In genomic region chr13:60997600-60997999, GRCm38 (mm10) we compare ENCODE assay signal across 28 mouse cellular contexts. TPM values are rescaled to one million over a fixed set of nuclear protein-coding genes. Genes with fewer than 3 reads are reported as not detected.
DNase-seq lines count a peak whose midpoint lies in the region; ATAC-seq and TF ChIP-seq lines count a peak whose summit lies in the region.
"Had no signal": no experiment of that assay in that cellular context is flagged by ENCODE, and none has a peak within 500 bp of the region (broad histone marks: within the 10 kb centered on the region; RNA-seq: fewer than 3 reads in every experiment).

No protein-coding gene starts in this region.

- no peak for TF ChIP-seq EP300 in heart, adult 2 months (IDR thresholded peaks at IDR 0.05; ENCODE audit: insufficient read depth, low read depth, low read length)

- TF ChIP-seq CTCF in heart, adult 2 months (IDR thresholded peaks at IDR 0.05) = peak; percentile 33

- no peak for ATAC-seq in heart, embryonic 11.5 days (replicated peaks; ENCODE audit: insufficient number of reproducible peaks, low FRiP score, low TSS enrichment)
- ATAC-seq in common myeloid progenitor, adult 5-6 weeks (replicated peaks; ENCODE audit: low read depth, poor library complexity, severe bottlenecking) = 0 out of 2 replicates have a peak, but pooled peaks have one; percentile 65
- ATAC-seq in cerebellum, adult (ENCODE audit: insufficient number of reproducible peaks, low FRiP score, low TSS enrichment) = no peak
- ATAC-seq: hindbrain, postnatal 0 days; midbrain, embryonic 13.5 days had no signal

- TF ChIP-seq POLR2A in heart, adult 2 months (IDR thresholded peaks at IDR 0.05; ENCODE audit: insufficient read depth, low read depth, low read length) = no peak

- H3K9ac ChIP-seq in heart, adult 2 months (ENCODE audit: low read depth, low read length) = no peak overlapping the region
- H3K9ac ChIP-seq in heart, embryonic 11.5 days (ENCODE audit: low read depth, low read length) = no peak overlapping the region
- H3K9ac ChIP-seq: liver, embryonic 14.5 days; midbrain, embryonic 13.5 days; neural tube, embryonic 13.5 days had no signal

- DNase-seq in heart, adult 2 months = no peak
- DNase-seq in thymus, postnatal 14 days = peak; percentile 5
- no peak for DNase-seq in thymus, postnatal 25 days
- DNase-seq in cerebellum, adult 18-20 months = no peak
- DNase-seq: adrenal gland, adult 8-10 months; B cell, adult 2 months; cerebellum, adult 11 months; cerebellum, postnatal 36 days; gastrocnemius, postnatal 14 days; kidney, adult 2 months; kidney, postnatal 4 days; lung, postnatal 10 days; right cerebral cortex, adult 18-20 months had no signal

- WGBS in heart, adult 2 months = 36% methylated on average over 2 of the region's 2 CpGs
- WGBS in heart, embryonic 11.5 days (ENCODE audit: insufficient replicate concordance) = 55% methylated on average over 2 of the region's 2 CpGs

- H3K9me3 ChIP-seq in heart, embryonic 11.5 days (replicated peaks; ENCODE audit: control insufficient read depth, low read length) = peaks cover 2% of the 10 kb centered on the region; the same call in 1 of the 2 replicates

- no peaks in the 10 kb centered on the region for H3K36me3 ChIP-seq in heart, adult 2 months (ENCODE audit: control insufficient read depth, insufficient read depth, low read length)
- no peaks in the 10 kb centered on the region for H3K36me3 ChIP-seq in heart, embryonic 11.5 days (ENCODE audit: control insufficient read depth, insufficient read depth, low read length)
- H3K36me3 ChIP-seq: forebrain, embryonic 10.5 days; midbrain, embryonic 13.5 days; neural tube, embryonic 13.5 days had no signal

- H3K27ac ChIP-seq in heart, adult 2 months = no peak overlapping the region
- H3K27ac ChIP-seq in heart, embryonic 11.5 days (ENCODE audit: low read depth, low read length) = no peak overlapping the region
- H3K27ac ChIP-seq: forebrain, embryonic 10.5 days; hindbrain, postnatal 0 days; liver, embryonic 14.5 days; midbrain, embryonic 13.5 days; neural tube, embryonic 13.5 days had no signal

- no peak overlapping the region for H3K4me2 ChIP-seq in heart, embryonic 11.5 days
- H3K4me2 ChIP-seq: midbrain, embryonic 13.5 days; neural tube, embryonic 13.5 days had no signal

- intact Hi-C loops in heart, adult 2 months (cut with DNase I) = no loop called here

- no peaks in the 10 kb centered on the region for H3K4me1 ChIP-seq in heart, adult 2 months (ENCODE audit: control insufficient read depth, insufficient read depth, low read length)
- no peaks in the 10 kb centered on the region for H3K4me1 ChIP-seq in heart, embryonic 11.5 days (ENCODE audit: control insufficient read depth, insufficient read depth, low read length)
- H3K4me1 ChIP-seq: forebrain, embryonic 10.5 days; midbrain, embryonic 13.5 days; neural tube, embryonic 13.5 days had no signal

- H3K27me3 ChIP-seq in heart, adult 2 months (ENCODE audit: control insufficient read depth, insufficient read depth, low read length) = no peaks in the 10 kb centered on the region
- no peaks in the 10 kb centered on the region for H3K27me3 ChIP-seq in heart, embryonic 11.5 days (ENCODE audit: control insufficient read depth, insufficient read depth, low read length)
- H3K27me3 ChIP-seq: midbrain, embryonic 13.5 days; neural tube, embryonic 13.5 days had no signal

- H3K4me3 ChIP-seq in heart, adult 2 months = no peak overlapping the region
- H3K4me3 ChIP-seq in heart, embryonic 11.5 days (ENCODE audit: low read depth, low read length) = no peak overlapping the region
- H3K4me3 ChIP-seq: forebrain, embryonic 10.5 days; midbrain, embryonic 13.5 days; neural tube, embryonic 13.5 days had no signal

- no peaks in the 10 kb centered on the region for H3K79me2 ChIP-seq in heart, adult 2 months (replicated peaks; ENCODE audit: control insufficient read depth, insufficient read depth, low read length)

RNA-seq across cellular contexts. Expression of gene Ctsj, which starts 8.2 kb away (rescaled TPM):
- not detected for total RNA-seq in heart, adult 2 months (2021)
- polyA plus RNA-seq in heart, adult 2 months (2012; rRNA removed) = not detected in 2 replicates
- polyA plus RNA-seq in heart, embryonic 11.5 days (2014; fragmentation: Nextera tagmentation; extraction: Ambion mirVana) = 0.17 and 0.30 TPM in 2 replicates
- not detected in 2 replicates for total RNA-seq in common myeloid progenitor, adult 5-6 weeks (2017)
- total RNA-seq: adrenal gland, adult 8-10 months; gastrocnemius, postnatal 14 days; heart, adult 8-10 months; hematopoietic stem cell, adult 5-6 weeks; hindbrain, postnatal 0 days; layer of hippocampus, postnatal 10 days; megakaryocyte, adult 5-6 weeks had no signal
- polyA plus RNA-seq: forebrain, embryonic 10.5 days; heart, embryonic 16.5 days; hindbrain, postnatal 0 days; kidney, adult 2 months; limb, embryonic 11.5 days; midbrain, embryonic 13.5 days; neural tube, embryonic 13.5 days had no signal

RNA-seq across cellular contexts. Expression of gene Ctsq, which starts 42.8 kb away (rescaled TPM):
- not detected for total RNA-seq in heart, adult 2 months (2021)
- not detected in 2 replicates for polyA plus RNA-seq in heart, adult 2 months (2012; rRNA removed)
- not detected in 2 replicates for polyA plus RNA-seq in heart, embryonic 11.5 days (2014; fragmentation: Nextera tagmentation; extraction: Ambion mirVana)
- not detected in 2 replicates for total RNA-seq in common myeloid progenitor, adult 5-6 weeks (2017)
- total RNA-seq: adrenal gland, adult 8-10 months; gastrocnemius, postnatal 14 days; heart, adult 8-10 months; hematopoietic stem cell, adult 5-6 weeks; hindbrain, postnatal 0 days; layer of hippocampus, postnatal 10 days; megakaryocyte, adult 5-6 weeks had no signal
- polyA plus RNA-seq: brain, embryonic 14.5 days; forebrain, embryonic 10.5 days; heart, embryonic 16.5 days; hindbrain, postnatal 0 days; kidney, adult 2 months; limb, embryonic 11.5 days; liver, embryonic 14.5 days; midbrain, embryonic 13.5 days; neural tube, embryonic 13.5 days had no signal

RNA-seq across cellular contexts. Expression of gene Tpbpa, which starts 55.8 kb away (rescaled TPM):
- not detected for total RNA-seq in heart, adult 2 months (2021)
- not detected in 2 replicates for polyA plus RNA-seq in heart, adult 2 months (2012; rRNA removed)
- polyA plus RNA-seq in heart, embryonic 11.5 days (2014; fragmentation: Nextera tagmentation; extraction: Ambion mirVana) = not detected in 2 replicates
- total RNA-seq in common myeloid progenitor, adult 5-6 weeks (2017) = not detected in 2 replicates
- total RNA-seq: adrenal gland, adult 8-10 months; gastrocnemius, postnatal 14 days; heart, adult 8-10 months; hematopoietic stem cell, adult 5-6 weeks; hindbrain, postnatal 0 days; layer of hippocampus, postnatal 10 days; megakaryocyte, adult 5-6 weeks had no signal
- polyA plus RNA-seq: forebrain, embryonic 10.5 days; heart, embryonic 16.5 days; hindbrain, postnatal 0 days; kidney, adult 2 months; limb, embryonic 11.5 days; midbrain, embryonic 13.5 days had no signal
